Mouse (Mus musculus) left cerebral cortex, postnatal 4 days (tissue): ENCODE measurements at regions not wholly inside any gene's neighbourhood (a gene's known extent, or its start where the extent isn't known, plus 50 kb on each side); places are given as distances from the start of the nearest gene placed in this dataset.

Experiments used
- DNase-seq: peaks from one replicate; pipeline ENCODE4 v3.0.0-alpha.2; 2022
- intact Hi-C: fragments of 180-260 bp; cut with DNase I; formaldehyde crosslinking; loops from one replicate; pipeline ENCODE4 v1.15.1; 2025

DNA sequence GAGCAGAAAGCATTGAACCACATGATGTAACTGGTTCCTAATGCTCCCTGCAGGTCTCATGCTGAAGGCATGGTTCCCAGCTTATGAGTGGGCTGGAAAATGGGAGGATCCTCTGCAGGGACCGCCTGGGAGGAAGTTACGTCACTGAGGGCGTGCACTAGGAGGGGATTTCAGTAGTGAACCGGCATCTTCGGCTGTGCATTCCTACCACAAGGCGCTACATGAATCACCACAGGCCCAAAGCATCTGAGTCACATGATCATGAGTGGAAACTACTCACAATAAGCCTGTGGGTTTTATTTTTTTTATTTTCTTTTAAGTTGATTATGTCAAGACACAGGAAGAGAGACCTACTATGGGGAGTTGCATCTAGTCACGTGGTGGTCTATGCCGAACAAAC, 68.2 kb upstream of the Kcnj15 start:
- intact Hi-C loops, result no loop called here
- DNase-seq, result no peak

DNA sequence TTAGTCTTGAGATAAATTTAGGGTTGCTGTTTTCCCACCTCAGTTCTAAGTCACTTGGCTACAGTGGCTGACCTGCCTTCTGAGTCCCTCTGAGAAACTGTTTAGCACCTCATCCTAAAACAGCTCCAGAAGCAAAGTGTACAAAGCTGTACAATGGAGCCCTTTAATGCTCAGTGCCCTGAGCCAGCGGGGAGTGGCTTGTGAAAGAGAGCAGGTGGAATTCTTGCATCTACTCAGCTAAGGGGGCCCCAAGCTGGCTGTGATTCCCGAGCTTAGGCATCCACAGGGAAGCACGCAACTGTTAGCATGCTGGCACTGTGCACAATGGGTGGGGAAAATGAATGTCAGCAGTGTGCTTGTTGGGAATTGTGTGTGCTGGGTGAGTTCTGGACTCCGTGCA, 63.2 kb upstream of the Kcnj15 start:
- no peak for DNase-seq
- intact Hi-C loops, result no loop called here

DNA sequence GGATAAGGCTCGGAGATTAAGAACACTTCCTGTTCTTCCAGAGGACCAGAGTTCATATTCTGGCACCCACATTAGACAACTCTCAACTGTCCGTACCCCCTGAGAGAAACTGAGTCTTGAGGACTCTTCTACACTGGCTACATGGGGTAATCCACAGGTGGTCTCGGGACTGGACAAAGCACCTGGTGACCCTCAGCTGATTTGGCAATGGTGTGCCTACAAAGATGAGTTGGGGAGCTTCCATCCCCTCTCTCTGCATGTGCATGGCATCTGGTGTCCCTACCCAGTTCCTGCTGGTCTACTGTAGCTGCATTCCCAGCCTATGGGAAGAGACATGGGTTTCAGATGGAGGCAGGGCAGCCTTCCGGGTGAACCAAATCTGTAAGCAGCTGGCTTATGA, 61.2 kb upstream of the Kcnj15 start:
- DNase-seq, result no peak
- intact Hi-C loops, result loop anchor here (5.0 kb wide), 1 partner anchor 146 kb away; no protein-coding TSS in a partner anchor

DNA sequence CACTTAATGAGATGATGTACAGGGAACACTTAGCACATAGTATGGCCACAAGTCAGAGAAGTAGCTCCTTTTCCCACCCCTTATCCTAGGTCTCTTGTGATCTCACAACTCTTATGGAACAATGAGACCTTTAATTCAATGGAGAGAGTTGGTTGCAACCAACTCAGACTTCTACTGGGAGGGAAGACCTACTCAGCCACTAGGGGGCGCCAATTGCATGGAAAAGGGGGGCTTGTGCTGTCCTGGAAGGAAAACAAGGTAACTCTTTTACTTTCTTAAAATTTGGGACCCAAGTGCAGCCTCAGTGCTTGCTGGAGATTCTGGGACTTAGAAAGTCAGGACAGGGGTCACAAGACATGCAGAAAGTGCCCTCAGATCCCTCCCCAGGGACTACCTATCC, 60.7 kb upstream of the Kcnj15 start:
- peak; percentile 84 for DNase-seq
- intact Hi-C loops, result loop anchor here (5.0 kb wide), 1 partner anchor 146 kb away; no protein-coding TSS in a partner anchor

GRCm38 (mm10) chr16:95198795-95199563, 58.4 kb upstream of the Kcnj15 start:
- intact Hi-C loops, result loop anchor here (5.0 kb wide), 1 partner anchor 143 kb away; no protein-coding TSS in a partner anchor
- DNase-seq, result no peak

DNA sequence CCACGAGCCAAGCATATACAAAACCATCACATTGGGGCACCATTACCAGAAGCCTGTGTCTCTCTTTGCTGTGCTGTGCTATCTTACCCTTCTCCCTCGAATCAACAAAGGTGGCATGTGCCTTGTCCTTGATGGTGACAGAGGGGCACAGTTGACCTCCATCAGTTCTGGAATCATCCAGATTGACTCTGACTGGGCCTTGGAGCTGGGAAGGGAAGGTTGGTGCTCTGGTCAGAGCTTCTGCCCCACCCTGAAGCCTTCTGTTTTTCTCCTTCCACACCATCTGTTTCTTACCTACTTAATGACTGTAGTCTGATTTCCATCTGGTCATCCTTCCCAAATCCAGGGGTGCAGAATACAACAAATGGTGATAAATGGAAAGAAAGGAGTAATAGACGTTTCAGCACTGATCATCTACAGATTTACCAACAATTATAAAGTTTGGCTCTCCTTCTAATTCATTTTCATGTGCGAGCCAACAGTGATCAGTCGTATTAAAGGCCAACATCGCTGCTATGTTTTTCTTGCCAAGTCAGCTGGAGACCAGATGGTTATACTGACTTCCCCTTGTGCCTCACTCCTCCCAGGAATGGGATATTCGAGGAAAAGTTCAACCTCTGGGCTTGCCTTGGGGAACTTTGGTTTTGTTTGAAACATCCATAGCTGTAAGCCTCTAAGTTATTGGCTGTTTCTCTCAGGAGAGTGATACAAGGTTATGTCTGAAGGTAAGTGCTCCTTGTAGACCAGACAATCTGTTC, 55.1 kb upstream of the Kcnj15 start:
- peak; percentile 45 for DNase-seq
- intact Hi-C loops, result no loop called here

DNA sequence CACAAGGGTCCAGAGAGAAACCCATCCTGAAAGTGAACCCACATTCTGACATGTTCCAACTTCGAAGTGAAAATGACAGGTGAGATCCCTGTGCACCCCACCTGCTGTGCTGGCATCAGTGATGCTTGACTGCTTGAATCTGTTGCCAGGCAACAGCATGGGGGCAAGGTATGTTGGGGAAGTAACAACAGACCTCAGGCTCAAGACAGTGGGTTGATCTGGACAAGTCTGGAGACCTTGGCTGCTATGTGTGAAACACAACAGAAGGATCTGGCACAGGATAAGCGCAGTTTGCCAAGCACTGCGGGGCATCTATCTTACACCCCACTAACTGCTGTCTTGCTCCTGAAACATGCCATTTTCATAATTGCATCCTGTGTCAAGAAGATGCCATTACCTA, 54.3 kb upstream of the Kcnj15 start:
- intact Hi-C loops, result no loop called here

DNA sequence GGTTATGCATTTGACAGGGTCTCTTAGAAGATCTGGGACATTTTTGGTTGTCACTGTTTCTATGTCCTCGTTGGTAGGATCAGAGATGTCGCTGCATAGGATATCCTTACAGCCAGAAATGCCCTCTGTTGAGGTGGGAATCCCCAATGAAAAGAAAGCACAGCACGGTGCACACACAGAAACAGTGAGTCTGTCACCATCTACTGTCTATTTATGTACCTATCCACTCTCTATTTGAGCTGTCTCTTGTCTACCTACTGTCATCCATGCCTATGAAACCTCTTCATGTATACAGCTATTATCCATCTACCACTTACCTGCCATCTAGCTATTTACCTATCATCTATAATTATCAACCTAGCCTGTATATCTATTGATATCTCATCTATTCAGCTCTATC, 53.6 kb upstream of the Kcnj15 start:
- no peak for DNase-seq
- intact Hi-C loops, result no loop called here

More for the DNA sequence above, 54.3 kb upstream of the Kcnj15 start:
- DNase-seq, result peak; percentile 89

DNA sequence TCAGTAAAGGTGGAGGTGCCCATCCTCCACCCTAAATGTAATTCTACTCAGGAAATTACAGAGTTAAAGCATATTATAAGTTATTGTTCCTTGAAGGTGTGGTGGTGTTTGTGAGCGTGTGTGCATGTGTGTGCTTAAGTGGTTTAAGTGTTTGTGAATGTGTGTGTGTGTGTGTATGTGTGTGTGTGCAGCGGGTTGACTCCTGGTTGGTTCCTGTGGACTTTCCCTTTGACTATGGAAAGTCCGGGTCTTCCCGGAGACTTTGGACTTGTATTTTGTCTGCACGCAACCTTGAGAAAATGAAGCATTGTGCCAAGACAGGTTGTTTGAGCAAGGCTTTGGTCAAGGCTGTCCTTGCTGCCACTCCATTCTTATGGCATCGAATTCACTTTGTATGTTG, 52.9 kb upstream of the Kcnj15 start:
- no peak for DNase-seq
- intact Hi-C loops, result no loop called here

DNA sequence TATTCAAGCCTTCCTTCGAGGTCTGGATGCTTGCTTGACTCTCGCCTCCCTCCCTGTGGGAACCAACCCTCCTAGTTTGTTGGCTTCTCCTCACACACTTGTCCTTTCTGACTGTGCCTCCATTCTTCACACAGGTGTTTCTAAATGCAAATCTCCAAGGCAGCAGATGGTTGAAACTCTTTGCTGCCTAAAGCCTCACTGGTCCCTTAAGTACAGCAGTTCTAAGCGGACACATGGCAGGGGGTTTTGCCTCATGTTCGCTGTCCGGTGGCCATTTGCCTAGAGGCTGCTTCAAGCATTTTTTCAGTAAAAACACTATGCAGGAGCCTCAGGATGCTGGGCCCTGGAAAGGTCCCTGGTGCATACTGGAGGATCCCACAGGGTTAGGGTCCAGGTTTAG, 50.9 kb upstream of the Kcnj15 start:
- intact Hi-C loops, result no loop called here

GRCm38 (mm10) chr16:95207547-95207946, 49.8 kb upstream of the Kcnj15 start:
- intact Hi-C loops, result no loop called here
- no peak for DNase-seq

More for the DNA sequence above, 50.9 kb upstream of the Kcnj15 start:
- no peak for DNase-seq
